Mouse (Mus musculus): ENCODE data around the gene Rftn2. TPM values are rescaled to one million over a fixed set of nuclear protein-coding genes. Genes with fewer than 3 reads are reported as not detected.
A peak's percentile ranks its signal among the peaks of the same experiment; 100 is the strongest.

The Rftn2 gene
- polyA plus RNA-seq, 1 experiment from 2014 or later = 20.5 TPM

GRCm38 (mm10) chr1:55162781-55163180 is 63.8 kb downstream of the Rftn2 start:
- ATAC-seq (replicated peaks; ENCODE audit: insufficient number of reproducible peaks, low FRiP score, low TSS enrichment, low read depth) (no peak), DNase-seq (ENCODE audit: low spot score) (no peak)
- no peak overlapping the region for H3K4me2 ChIP-seq (ENCODE audit: low read depth, low read length)
- H3K27ac ChIP-seq (replicated peaks; ENCODE audit: low read depth, low read length) = no peak overlapping the region
- no peak overlapping the region for H3K9ac ChIP-seq (replicated peaks; ENCODE audit: low read length)
- H3K27me3 ChIP-seq (ENCODE audit: control insufficient read depth, insufficient read depth, low read length) = no peaks in the 10 kb centered on the region
- H3K4me3 ChIP-seq (ENCODE audit: low read depth, low read length) = no peak overlapping the region
- H3K9me3 ChIP-seq (replicated peaks; ENCODE audit: control insufficient read depth, low read length) = no peaks in the 10 kb centered on the region
- no peaks in the 10 kb centered on the region; the same call in 1 of the 2 replicates for H3K36me3 ChIP-seq (replicated peaks; ENCODE audit: control insufficient read depth, insufficient read depth, low read depth, low read length)
- WGBS = 69% methylated on average over 5 of the region's 5 CpGs
- no peaks in the 10 kb centered on the region for H3K4me1 ChIP-seq (ENCODE audit: control insufficient read depth, insufficient read depth, low read length)

DNA sequence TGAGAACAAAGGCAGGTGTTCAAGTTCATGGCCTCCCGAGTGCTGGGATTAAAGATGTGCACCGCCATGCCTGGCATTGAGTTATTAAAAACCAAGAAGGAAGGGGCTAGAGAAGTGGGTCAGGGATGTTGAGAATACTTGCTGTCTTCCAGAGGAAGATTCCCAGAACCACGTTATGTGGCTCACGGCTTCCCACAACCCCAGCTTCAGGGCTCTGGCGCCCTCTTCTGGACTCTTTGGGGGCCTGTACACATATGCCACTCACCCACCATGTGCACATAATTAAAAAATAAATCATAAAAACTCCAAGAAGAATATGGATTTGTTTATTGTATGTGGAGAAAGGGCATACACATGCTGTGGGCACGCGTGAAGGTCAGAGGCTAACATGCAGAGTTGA is 64.7 kb downstream of the Rftn2 start:
- Histone ChIP-seq H3K4me2 (ENCODE audit: low read depth, low read length) (no peak overlapping the region), H3K9ac (replicated peaks; ENCODE audit: low read length) (no peak overlapping the region), H3K27me3 (ENCODE audit: control insufficient read depth, insufficient read depth, low read length) (no peaks in the 10 kb centered on the region), H3K4me1 (ENCODE audit: control insufficient read depth, insufficient read depth, low read length) (no peaks in the 10 kb centered on the region), H3K27ac (replicated peaks; ENCODE audit: low read depth, low read length) (no peak overlapping the region), H3K9me3 (replicated peaks; ENCODE audit: control insufficient read depth, low read length) (no peaks in the 10 kb centered on the region), H3K36me3 (replicated peaks; ENCODE audit: control insufficient read depth, insufficient read depth, low read depth, low read length) (no peaks in the 10 kb centered on the region; the same call in 1 of the 2 replicates), H3K4me3 (ENCODE audit: low read depth, low read length) (no peak overlapping the region)
- ATAC-seq (replicated peaks; ENCODE audit: insufficient number of reproducible peaks, low FRiP score, low TSS enrichment, low read depth) = no peak
- DNase-seq (ENCODE audit: low spot score) = peak; percentile 48
- 63% methylated on average over 7 of the region's 7 CpGs for WGBS

- Histone ChIP-seq H3K27me3 (ENCODE audit: control insufficient read depth, insufficient read depth, low read length) (no peaks in the 10 kb centered on the region), H3K9me3 (replicated peaks; ENCODE audit: control insufficient read depth, low read length) (no peaks in the 10 kb centered on the region), H3K4me1 (ENCODE audit: control insufficient read depth, insufficient read depth, low read length) (no peaks in the 10 kb centered on the region), H3K9ac (replicated peaks; ENCODE audit: low read length) (no peak overlapping the region), H3K4me2 (ENCODE audit: low read depth, low read length) (no peak overlapping the region), H3K4me3 (ENCODE audit: low read depth, low read length) (no peak overlapping the region), H3K27ac (replicated peaks; ENCODE audit: low read depth, low read length) (no peak overlapping the region), H3K36me3 (replicated peaks; ENCODE audit: control insufficient read depth, insufficient read depth, low read depth, low read length) (no peaks in the 10 kb centered on the region; the same call in 1 of the 2 replicates)
- 91% methylated on average over 17 of the region's 17 CpGs for WGBS
- DNase-seq (ENCODE audit: low spot score) = no peak
- ATAC-seq (replicated peaks; ENCODE audit: insufficient number of reproducible peaks, low FRiP score, low TSS enrichment, low read depth) = no peak
These were observed 65.5 kb downstream of the Rftn2 start for GRCm38 (mm10) chr1:55160831-55161638.

DNA sequence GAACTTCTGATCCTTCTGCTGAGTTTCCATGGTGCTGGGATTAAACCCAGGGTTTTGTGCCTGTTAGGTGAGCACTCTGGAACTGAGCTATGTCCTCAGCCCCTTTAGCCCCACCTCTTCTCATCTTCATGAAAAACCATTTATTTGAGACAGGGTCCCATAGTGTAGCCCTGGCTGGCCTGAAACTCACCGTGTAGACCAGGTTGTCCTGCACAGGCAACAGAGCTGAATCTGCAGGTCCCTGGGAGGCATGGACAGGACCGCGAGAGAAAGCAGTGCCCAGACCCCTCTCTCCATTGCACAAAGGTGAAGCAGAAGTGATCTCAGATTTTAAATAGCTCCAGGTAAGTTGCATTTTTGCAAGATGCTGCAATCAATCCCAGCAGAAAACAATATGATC is 66.4 kb downstream of the Rftn2 start:
- H3K9me3 ChIP-seq (replicated peaks; ENCODE audit: control insufficient read depth, low read length) = no peaks in the 10 kb centered on the region
- H3K4me1 ChIP-seq (ENCODE audit: control insufficient read depth, insufficient read depth, low read length) = no peaks in the 10 kb centered on the region
- DNase-seq (ENCODE audit: low spot score) (no peak), ATAC-seq (replicated peaks; ENCODE audit: insufficient number of reproducible peaks, low FRiP score, low TSS enrichment, low read depth) (no peak)
- H3K4me2 ChIP-seq (ENCODE audit: low read depth, low read length) = no peak overlapping the region
- no peak overlapping the region for H3K9ac ChIP-seq (replicated peaks; ENCODE audit: low read length)
- no peak overlapping the region for H3K27ac ChIP-seq (replicated peaks; ENCODE audit: low read depth, low read length)
- 91% methylated on average over 3 of the region's 3 CpGs for WGBS
- no peak overlapping the region for H3K4me3 ChIP-seq (ENCODE audit: low read depth, low read length)
- peaks cover 2% of the 10 kb centered on the region for H3K36me3 ChIP-seq (replicated peaks; ENCODE audit: control insufficient read depth, insufficient read depth, low read depth, low read length)
- no peaks in the 10 kb centered on the region for H3K27me3 ChIP-seq (ENCODE audit: control insufficient read depth, insufficient read depth, low read length)

- no peak overlapping the region for H3K4me2 ChIP-seq (ENCODE audit: low read depth, low read length)
- DNase-seq (ENCODE audit: low spot score) (no peak), ATAC-seq (replicated peaks; ENCODE audit: insufficient number of reproducible peaks, low FRiP score, low TSS enrichment, low read depth) (no peak)
- WGBS = 90% methylated on average over 8 of the region's 8 CpGs
- no peaks in the 10 kb centered on the region for H3K27me3 ChIP-seq (ENCODE audit: control insufficient read depth, insufficient read depth, low read length)
- H3K36me3 ChIP-seq (replicated peaks; ENCODE audit: control insufficient read depth, insufficient read depth, low read depth, low read length) = peaks cover 2% of the 10 kb centered on the region
- no peak overlapping the region for H3K4me3 ChIP-seq (ENCODE audit: low read depth, low read length)
- no peak overlapping the region for H3K27ac ChIP-seq (replicated peaks; ENCODE audit: low read depth, low read length)
- no peaks in the 10 kb centered on the region for H3K4me1 ChIP-seq (ENCODE audit: control insufficient read depth, insufficient read depth, low read length)
- no peak overlapping the region for H3K9ac ChIP-seq (replicated peaks; ENCODE audit: low read length)
- no peaks in the 10 kb centered on the region for H3K9me3 ChIP-seq (replicated peaks; ENCODE audit: control insufficient read depth, low read length)
These were observed 67.8 kb downstream of the Rftn2 start for GRCm38 (mm10) chr1:55158821-55159220.

DNA sequence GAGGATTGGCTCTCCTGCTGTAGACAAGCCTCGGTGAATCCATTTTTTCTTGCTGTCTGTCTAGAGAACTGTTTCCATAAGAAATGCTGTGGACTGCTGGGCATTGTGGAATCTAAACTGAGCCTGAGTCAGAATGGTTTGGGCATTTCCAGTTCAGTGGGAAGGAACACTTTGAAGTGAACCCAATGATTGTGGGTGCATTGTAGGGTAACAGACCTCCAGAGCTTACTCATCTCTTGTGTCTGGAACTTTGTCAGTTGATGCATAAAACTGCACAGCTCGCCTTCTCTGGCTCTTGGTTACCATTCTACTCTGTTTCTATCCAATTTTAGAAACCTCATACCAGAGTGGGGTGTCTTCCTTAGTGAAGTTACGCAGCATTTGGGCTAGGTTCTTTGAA is 68.4 kb downstream of the Rftn2 start:
- no peak for ATAC-seq (replicated peaks; ENCODE audit: insufficient number of reproducible peaks, low FRiP score, low TSS enrichment, low read depth)

DNA sequence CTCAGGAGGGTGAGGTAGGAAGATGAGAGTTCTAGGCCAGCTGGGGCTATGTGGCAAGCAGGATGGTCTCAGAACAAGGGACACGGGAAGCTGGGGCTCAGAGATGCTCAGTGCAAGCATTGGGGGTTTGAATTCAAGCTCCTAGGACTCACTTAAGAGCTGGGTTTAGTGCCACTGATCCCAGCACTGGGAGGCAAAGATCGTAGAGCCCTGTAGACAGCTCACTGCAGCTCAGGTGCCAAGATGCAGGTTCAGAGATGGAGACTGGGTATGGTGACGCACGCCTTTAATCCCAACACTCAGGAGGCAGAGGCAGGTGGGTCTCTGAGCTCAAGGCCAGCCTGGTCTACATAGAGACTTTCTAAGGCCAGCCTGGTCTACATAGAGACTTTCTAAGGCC is 69.3 kb downstream of the Rftn2 start:
- Histone ChIP-seq H3K4me3 (ENCODE audit: low read depth, low read length) (no peak overlapping the region), H3K9me3 (replicated peaks; ENCODE audit: control insufficient read depth, low read length) (no peaks in the 10 kb centered on the region), H3K4me1 (ENCODE audit: control insufficient read depth, insufficient read depth, low read length) (no peaks in the 10 kb centered on the region), H3K36me3 (replicated peaks; ENCODE audit: control insufficient read depth, insufficient read depth, low read depth, low read length) (peaks cover 2% of the 10 kb centered on the region), H3K4me2 (ENCODE audit: low read depth, low read length) (no peak overlapping the region), H3K9ac (replicated peaks; ENCODE audit: low read length) (no peak overlapping the region), H3K27me3 (ENCODE audit: control insufficient read depth, insufficient read depth, low read length) (no peaks in the 10 kb centered on the region), H3K27ac (replicated peaks; ENCODE audit: low read depth, low read length) (no peak overlapping the region)
- 99% methylated on average over 4 of the region's 4 CpGs for WGBS
- ATAC-seq (replicated peaks; ENCODE audit: insufficient number of reproducible peaks, low FRiP score, low TSS enrichment, low read depth) (no peak), DNase-seq (ENCODE audit: low spot score) (no peak)

More for the DNA sequence above, 68.4 kb downstream of the Rftn2 start:
- H3K27ac ChIP-seq (replicated peaks; ENCODE audit: low read depth, low read length) = no peak overlapping the region
- no peak overlapping the region for H3K9ac ChIP-seq (replicated peaks; ENCODE audit: low read length)
- DNase-seq (ENCODE audit: low spot score) = no peak
- H3K4me1 ChIP-seq (ENCODE audit: control insufficient read depth, insufficient read depth, low read length) = no peaks in the 10 kb centered on the region
- no peak overlapping the region for H3K4me2 ChIP-seq (ENCODE audit: low read depth, low read length)
- peaks cover 2% of the 10 kb centered on the region for H3K36me3 ChIP-seq (replicated peaks; ENCODE audit: control insufficient read depth, insufficient read depth, low read depth, low read length)
- no peak overlapping the region for H3K4me3 ChIP-seq (ENCODE audit: low read depth, low read length)
- 88% methylated on average over 3 of the region's 3 CpGs for WGBS
- no peaks in the 10 kb centered on the region for H3K27me3 ChIP-seq (ENCODE audit: control insufficient read depth, insufficient read depth, low read length)
- no peaks in the 10 kb centered on the region for H3K9me3 ChIP-seq (replicated peaks; ENCODE audit: control insufficient read depth, low read length)

DNA sequence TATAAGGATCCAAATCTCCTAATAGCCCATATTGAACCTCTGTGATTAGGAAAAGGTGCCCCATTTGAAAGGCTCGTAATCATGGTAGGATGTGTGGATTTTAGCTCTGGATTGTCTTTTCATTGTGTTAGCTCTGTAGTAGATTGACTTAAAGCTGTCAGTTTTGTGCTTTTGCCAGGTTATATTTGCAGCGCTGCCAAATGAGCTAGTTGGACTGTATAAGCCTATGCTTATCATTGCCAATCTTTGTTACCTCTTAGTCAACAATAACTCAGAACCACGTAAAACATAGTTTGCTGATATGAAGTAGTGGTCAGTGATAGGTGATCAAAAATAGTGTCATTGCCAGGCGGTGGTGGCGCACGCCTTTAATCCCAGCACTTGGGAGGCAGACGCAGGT is 81.0 kb downstream of the Rftn2 start:
- WGBS = 96% methylated on average over 7 of the region's 7 CpGs
- Histone ChIP-seq H3K4me1 (ENCODE audit: control insufficient read depth, insufficient read depth, low read length) (no peaks in the 10 kb centered on the region), H3K27ac (replicated peaks; ENCODE audit: low read depth, low read length) (no peak overlapping the region), H3K9me3 (replicated peaks; ENCODE audit: control insufficient read depth, low read length) (no peaks in the 10 kb centered on the region), H3K4me2 (ENCODE audit: low read depth, low read length) (no peak overlapping the region), H3K36me3 (replicated peaks; ENCODE audit: control insufficient read depth, insufficient read depth, low read depth, low read length) (peaks cover 6% of the 10 kb centered on the region), H3K27me3 (ENCODE audit: control insufficient read depth, insufficient read depth, low read length) (no peaks in the 10 kb centered on the region), H3K9ac (replicated peaks; ENCODE audit: low read length) (no peak overlapping the region), H3K4me3 (ENCODE audit: low read depth, low read length) (no peak overlapping the region)
- no peak for ATAC-seq (replicated peaks; ENCODE audit: insufficient number of reproducible peaks, low FRiP score, low TSS enrichment, low read depth)
- DNase-seq (ENCODE audit: low spot score) = no peak
